20 mouse cellular contexts compared by ENCODE assay signal in the genomic region with DNA sequence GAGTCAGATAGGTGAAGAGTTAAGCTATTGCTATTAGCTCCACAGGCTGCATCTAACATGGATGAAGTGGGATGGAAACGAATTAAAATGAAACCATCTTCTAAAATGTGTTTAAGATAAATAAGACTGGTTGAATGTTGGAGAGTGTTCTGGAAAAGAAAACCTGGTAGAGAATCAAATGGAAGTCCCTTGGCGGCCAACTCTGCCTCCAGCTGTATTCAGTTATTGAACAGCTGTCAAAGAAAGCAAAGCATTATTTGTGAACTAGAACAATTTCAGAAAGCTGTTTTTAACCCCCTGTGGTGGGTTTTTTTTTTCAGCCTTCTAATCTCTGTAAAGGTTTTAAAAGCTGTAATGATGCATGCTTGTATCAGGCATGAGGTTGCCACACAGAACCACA. TPM values are rescaled to one million over a fixed set of nuclear protein-coding genes. Genes with fewer than 3 reads are reported as not detected.
DNase-seq lines count a peak whose midpoint lies in the region; ATAC-seq and TF ChIP-seq lines count a peak whose summit lies in the region.
"Had no signal": no experiment of that assay in that cellular context is flagged by ENCODE, and none has a peak within 500 bp of the region (broad histone marks: within the 10 kb centered on the region; RNA-seq: fewer than 3 reads in every experiment).

No protein-coding gene starts in this region.

- 66% methylated on average over 2 of the region's 2 CpGs for WGBS in embryonic facial prominence, embryonic 12.5 days
- WGBS in embryonic facial prominence, embryonic 10.5 days: 91% methylated on average over 2 of the region's 2 CpGs
- WGBS in hindbrain, embryonic 14.5 days: 66% methylated on average over 2 of the region's 2 CpGs
- 55% methylated on average over 2 of the region's 2 CpGs for WGBS in hindbrain, embryonic 16.5 days
- WGBS in midbrain, embryonic 14.5 days: 72% methylated on average over 2 of the region's 2 CpGs
- 53% methylated on average over 2 of the region's 2 CpGs for WGBS in midbrain, embryonic 16.5 days

- no peak for TF ChIP-seq CTCF in gastrocnemius, adult 2 months (IDR thresholded peaks at IDR 0.05)

- H3K4me3 ChIP-seq in embryonic facial prominence, embryonic 12.5 days: no peak overlapping the region
- H3K4me3 ChIP-seq in embryonic facial prominence, embryonic 10.5 days: no peak overlapping the region
- no peak overlapping the region for H3K4me3 ChIP-seq in hindbrain, embryonic 14.5 days (replicated peaks; ENCODE audit: low read length)
- no peak overlapping the region for H3K4me3 ChIP-seq in hindbrain, embryonic 16.5 days (ENCODE audit: low read length)
- H3K4me3 ChIP-seq in midbrain, embryonic 14.5 days (replicated peaks; ENCODE audit: low read depth, low read length): no peak overlapping the region
- no peak overlapping the region for H3K4me3 ChIP-seq in midbrain, embryonic 16.5 days (ENCODE audit: low read depth, low read length)
- no peak overlapping the region for H3K4me3 ChIP-seq in gastrocnemius, adult 2 months
- H3K4me3 ChIP-seq: forebrain, embryonic 12.5 days; heart, embryonic 13.5 days had no signal

- no peaks in the 10 kb centered on the region for H3K27me3 ChIP-seq in embryonic facial prominence, embryonic 12.5 days
- H3K27me3 ChIP-seq in embryonic facial prominence, embryonic 10.5 days (replicated peaks; ENCODE audit: low read depth, poor library complexity, severe bottlenecking): no peaks in the 10 kb centered on the region
- H3K27me3 ChIP-seq in hindbrain, embryonic 14.5 days (ENCODE audit: control insufficient read depth, insufficient read depth, low read length): no peaks in the 10 kb centered on the region
- no peaks in the 10 kb centered on the region for H3K27me3 ChIP-seq in hindbrain, embryonic 16.5 days (replicated peaks; ENCODE audit: control insufficient read depth, insufficient read depth, low read length)
- H3K27me3 ChIP-seq in midbrain, embryonic 14.5 days (ENCODE audit: control insufficient read depth, insufficient read depth, low read length): no peaks in the 10 kb centered on the region
- H3K27me3 ChIP-seq in midbrain, embryonic 16.5 days (ENCODE audit: control insufficient read depth, insufficient read depth, low read depth, low read length): no peaks in the 10 kb centered on the region
- H3K27me3 ChIP-seq: forebrain, embryonic 12.5 days; heart, embryonic 13.5 days had no signal

- no peaks in the 10 kb centered on the region for H3K36me3 ChIP-seq in embryonic facial prominence, embryonic 12.5 days
- no peaks in the 10 kb centered on the region for H3K36me3 ChIP-seq in embryonic facial prominence, embryonic 10.5 days (replicated peaks)
- H3K36me3 ChIP-seq in hindbrain, embryonic 14.5 days (replicated peaks; ENCODE audit: control insufficient read depth, insufficient read depth): no peaks in the 10 kb centered on the region
- no peaks in the 10 kb centered on the region for H3K36me3 ChIP-seq in hindbrain, embryonic 16.5 days (ENCODE audit: control insufficient read depth, insufficient read depth, low read length)
- no peaks in the 10 kb centered on the region for H3K36me3 ChIP-seq in midbrain, embryonic 14.5 days (ENCODE audit: control insufficient read depth, insufficient read depth, low read length)
- H3K36me3 ChIP-seq in midbrain, embryonic 16.5 days (ENCODE audit: control insufficient read depth, insufficient read depth, low read length): no peaks in the 10 kb centered on the region
- H3K36me3 ChIP-seq: forebrain, embryonic 12.5 days; G1E; heart, embryonic 13.5 days had no signal

- H3K27ac ChIP-seq in embryonic facial prominence, embryonic 12.5 days: 0 out of 2 replicates have a peak overlapping the region, but pooled peaks have one; percentile 23
- no peak overlapping the region for H3K27ac ChIP-seq in embryonic facial prominence, embryonic 10.5 days (replicated peaks)
- 0 out of 2 replicates have a peak overlapping the region, but pooled peaks have one; percentile 32 for H3K27ac ChIP-seq in hindbrain, embryonic 14.5 days
- no peak overlapping the region for H3K27ac ChIP-seq in hindbrain, embryonic 16.5 days (ENCODE audit: low read depth, low read length)
- H3K27ac ChIP-seq in midbrain, embryonic 14.5 days (replicated peaks; ENCODE audit: low read depth, low read length): no peak overlapping the region
- H3K27ac ChIP-seq in midbrain, embryonic 16.5 days (ENCODE audit: low read length): no peak overlapping the region
- H3K27ac ChIP-seq in gastrocnemius, adult 2 months: no peak overlapping the region
- H3K27ac ChIP-seq: forebrain, embryonic 12.5 days; heart, embryonic 13.5 days; macrophage had no signal

- intact Hi-C loops in gastrocnemius, adult 2 months (cut with DNase I): no loop called here

- H3K4me2 ChIP-seq in embryonic facial prominence, embryonic 12.5 days (replicated peaks): no peak overlapping the region
- no peak overlapping the region for H3K4me2 ChIP-seq in hindbrain, embryonic 14.5 days (replicated peaks)
- no peak overlapping the region for H3K4me2 ChIP-seq in hindbrain, embryonic 16.5 days (ENCODE audit: low read length)
- no peak overlapping the region for H3K4me2 ChIP-seq in midbrain, embryonic 14.5 days (ENCODE audit: low read length)
- no peak overlapping the region for H3K4me2 ChIP-seq in midbrain, embryonic 16.5 days (ENCODE audit: low read length)
- H3K4me2 ChIP-seq: forebrain, embryonic 12.5 days; heart, embryonic 13.5 days; midbrain, embryonic 11.5 days had no signal

- H3K9me3 ChIP-seq in embryonic facial prominence, embryonic 12.5 days: no peaks in the 10 kb centered on the region
- no peaks in the 10 kb centered on the region for H3K9me3 ChIP-seq in embryonic facial prominence, embryonic 10.5 days
- no peaks in the 10 kb centered on the region for H3K9me3 ChIP-seq in hindbrain, embryonic 14.5 days (ENCODE audit: control insufficient read depth, low read length)
- H3K9me3 ChIP-seq in hindbrain, embryonic 16.5 days (ENCODE audit: control insufficient read depth, low read length): no peaks in the 10 kb centered on the region
- no peaks in the 10 kb centered on the region for H3K9me3 ChIP-seq in midbrain, embryonic 14.5 days (ENCODE audit: control insufficient read depth, low read length)
- no peaks in the 10 kb centered on the region for H3K9me3 ChIP-seq in midbrain, embryonic 16.5 days (replicated peaks; ENCODE audit: control insufficient read depth, low read length, poor library complexity, severe bottlenecking)
- H3K9me3 ChIP-seq: forebrain, embryonic 12.5 days; G1E; heart, embryonic 13.5 days had no signal

- no peak for DNase-seq in embryonic facial prominence, embryonic 10.5 days (ENCODE audit: low spot score)
- no peak for DNase-seq in hindbrain, embryonic 14.5 days (ENCODE audit: low spot score)
- peak; percentile 41 for DNase-seq in midbrain, embryonic 14.5 days
- peak; percentile 37 to 60 for DNase-seq in lung, postnatal 4 days
- DNase-seq in gastrocnemius, adult 2 months: no peak
- DNase-seq: cerebellum, adult 9-10 months; gastrocnemius, postnatal 14 days; kidney, adult 8-10 months; kidney, postnatal 36 days; right cerebral cortex, postnatal 25 days; thymus, postnatal 14 days had no signal

- peaks cover 20% of the 10 kb centered on the region for H3K4me1 ChIP-seq in embryonic facial prominence, embryonic 12.5 days
- H3K4me1 ChIP-seq in embryonic facial prominence, embryonic 10.5 days: peaks cover 17% of the 10 kb centered on the region
- peaks cover 21% of the 10 kb centered on the region for H3K4me1 ChIP-seq in hindbrain, embryonic 14.5 days (replicated peaks; ENCODE audit: control insufficient read depth, insufficient read depth, low read length)
- peaks cover 12% of the 10 kb centered on the region for H3K4me1 ChIP-seq in hindbrain, embryonic 16.5 days (ENCODE audit: control insufficient read depth, insufficient read depth, low read depth, low read length)
- peaks cover 15% of the 10 kb centered on the region; the same call in 1 of the 2 replicates for H3K4me1 ChIP-seq in midbrain, embryonic 14.5 days (ENCODE audit: control insufficient read depth, insufficient read depth, low read length)
- peaks cover 14% of the 10 kb centered on the region for H3K4me1 ChIP-seq in midbrain, embryonic 16.5 days (ENCODE audit: control insufficient read depth, insufficient read depth, low read length)

- ATAC-seq in embryonic facial prominence, embryonic 12.5 days (ENCODE audit: insufficient number of reproducible peaks, insufficient read depth, low FRiP score, low TSS enrichment): no peak
- ATAC-seq in hindbrain, embryonic 14.5 days (ENCODE audit: low FRiP score): no peak
- ATAC-seq in hindbrain, embryonic 16.5 days: no peak
- no peak for ATAC-seq in midbrain, embryonic 14.5 days (ENCODE audit: low FRiP score, low TSS enrichment)
- no peak for ATAC-seq in midbrain, embryonic 16.5 days
- ATAC-seq: CD4-positive, CD25-positive, alpha-beta regulatory T cell, adult 4 months had no signal

- no peak overlapping the region for H3K9ac ChIP-seq in embryonic facial prominence, embryonic 12.5 days
- H3K9ac ChIP-seq in hindbrain, embryonic 14.5 days: no peak overlapping the region
- no peak overlapping the region for H3K9ac ChIP-seq in hindbrain, embryonic 16.5 days (ENCODE audit: low read depth, low read length)
- H3K9ac ChIP-seq in midbrain, embryonic 14.5 days (replicated peaks; ENCODE audit: low read length): no peak overlapping the region
- no peak overlapping the region for H3K9ac ChIP-seq in midbrain, embryonic 16.5 days (ENCODE audit: low read depth, low read length)
- H3K9ac ChIP-seq: forebrain, embryonic 12.5 days; heart, embryonic 13.5 days had no signal

RNA-seq across cellular contexts. Expression of gene Fam171a1, which starts 41.0 kb away (rescaled TPM):
- 41.1 and 41.9 TPM in 2 replicates for polyA plus RNA-seq in embryonic facial prominence, embryonic 12.5 days (2016; fragmentation: Nextera tagmentation; extraction: Ambion mirVana)
- 38.9 and 39.5 TPM in 2 replicates for polyA plus RNA-seq in embryonic facial prominence, embryonic 10.5 days (2016; fragmentation: Nextera tagmentation; extraction: Ambion mirVana)
- polyA plus RNA-seq in hindbrain, embryonic 14.5 days (2014; fragmentation: Nextera tagmentation; extraction: Ambion mirVana): 52.4 and 59.0 TPM in 2 replicates
- polyA plus RNA-seq in hindbrain, embryonic 16.5 days (2015; fragmentation: Nextera tagmentation; extraction: Ambion mirVana): 37.4 and 51.0 TPM in 2 replicates
- polyA plus RNA-seq in midbrain, embryonic 14.5 days (2014; fragmentation: Nextera tagmentation; extraction: Ambion mirVana): 30.3 and 50.9 TPM in 2 replicates
- 44.0 and 48.0 TPM in 2 replicates for polyA plus RNA-seq in midbrain, embryonic 16.5 days (2015; fragmentation: Nextera tagmentation; extraction: Ambion mirVana)
- total RNA-seq in gastrocnemius, adult 2 months (2021): 1 to 10 TPM; 2.5 to 3.9 TPM
- polyA plus RNA-seq: CD4-positive, CD25-positive, alpha-beta regulatory T cell, adult 4 months; G1E had no signal

Comparison
In these comparisons a context has a peak if more than half of its experiments do, and no peak if none do; other contexts are left out.
1. H3K27ac ChIP-seq: peak in embryonic facial prominence, embryonic 12.5 days (single experiment) and hindbrain, embryonic 14.5 days (single experiment); none in embryonic facial prominence, embryonic 10.5 days (single experiment), hindbrain, embryonic 16.5 days (single experiment), midbrain, embryonic 14.5 days (single experiment), midbrain, embryonic 16.5 days (single experiment) and gastrocnemius, adult 2 months (single experiment).
2. DNase-seq: peak in midbrain, embryonic 14.5 days (single experiment) and lung, postnatal 4 days (2 of 2); none in embryonic facial prominence, embryonic 10.5 days (single experiment), hindbrain, embryonic 14.5 days (single experiment) and gastrocnemius, adult 2 months (single experiment).